Mouse (Mus musculus) frontal cortex, adult (tissue): Measurements from ENCODE around the gene Sh2b2.

Source experiments
- ATAC-seq: cut with Nextera tagmentation; 2 replicates; pipeline ENCODE4 v1.9.2; 2017; ENCODE audit warnings: mild to moderate bottlenecking, moderate library complexity, mixed read lengths; ENCODE audit not compliant: low TSS enrichment

The Sh2b2 gene

DNA sequence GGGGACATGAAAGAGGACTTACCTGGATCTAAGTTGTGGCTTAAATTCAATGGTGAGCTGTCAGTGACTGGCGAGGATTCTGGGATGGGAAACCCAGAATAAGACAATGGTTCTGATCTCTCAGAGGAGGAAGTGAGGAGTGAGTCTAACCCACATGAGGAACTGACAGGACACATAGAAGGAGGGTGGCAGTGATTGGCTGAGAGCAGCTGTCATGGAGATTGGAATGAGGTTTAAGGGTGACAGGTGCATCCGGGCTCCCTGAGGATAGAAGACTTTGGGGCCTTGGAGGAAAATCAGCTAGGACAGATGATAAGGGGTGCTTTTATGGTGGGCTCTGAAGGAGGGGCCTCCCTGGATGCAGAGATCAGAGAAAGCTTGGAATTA, at the start of gene Sh2b2:
TSS of gene Sh2b2 (minus strand) at position 105 of the 387 bp plus-strand sequence.
- ATAC-seq: no peak

DNA sequence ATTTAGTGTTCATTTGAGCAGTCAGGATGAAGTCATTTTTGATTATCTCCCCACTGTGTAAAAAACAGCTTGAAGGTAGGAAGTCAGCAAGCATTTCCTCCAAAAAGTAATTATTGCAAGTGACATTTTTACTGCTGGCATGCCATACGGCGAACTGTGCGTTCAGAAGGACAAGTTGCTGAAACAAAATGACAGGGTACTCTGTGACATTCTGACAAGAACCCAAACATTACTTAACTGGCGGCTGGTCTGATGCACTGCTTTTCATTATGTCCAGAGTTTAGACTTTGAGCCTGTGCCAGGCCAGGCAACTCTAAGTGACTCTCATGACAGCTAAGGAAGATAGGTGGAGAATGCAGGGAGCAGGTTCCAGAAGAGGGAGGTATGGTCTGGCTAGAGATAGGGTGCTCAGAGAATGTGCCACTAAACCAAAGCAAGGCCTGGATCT, 46.6 kb upstream of the Sh2b2 start:
- ATAC-seq: no peak

DNA sequence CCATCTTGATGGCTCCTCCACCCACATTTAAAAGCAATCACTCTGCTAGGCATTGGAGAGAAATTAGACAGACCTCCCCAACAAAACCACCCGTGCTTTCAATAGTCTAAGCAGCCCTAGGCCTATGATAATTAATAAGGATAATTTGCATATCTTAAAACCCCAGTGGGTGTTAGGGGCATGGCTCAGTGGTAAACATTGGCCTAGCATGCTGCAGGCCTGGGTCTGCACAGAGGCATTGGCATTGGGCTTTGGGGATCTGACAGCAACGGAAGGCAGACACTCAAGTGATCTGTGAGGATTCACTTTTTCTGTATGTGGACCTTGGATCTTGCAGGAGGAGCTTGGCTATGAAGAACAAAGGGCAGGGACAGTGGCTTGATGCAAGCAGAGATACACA, 46.0 kb upstream of the Sh2b2 start:
- ATAC-seq: no peak

DNA sequence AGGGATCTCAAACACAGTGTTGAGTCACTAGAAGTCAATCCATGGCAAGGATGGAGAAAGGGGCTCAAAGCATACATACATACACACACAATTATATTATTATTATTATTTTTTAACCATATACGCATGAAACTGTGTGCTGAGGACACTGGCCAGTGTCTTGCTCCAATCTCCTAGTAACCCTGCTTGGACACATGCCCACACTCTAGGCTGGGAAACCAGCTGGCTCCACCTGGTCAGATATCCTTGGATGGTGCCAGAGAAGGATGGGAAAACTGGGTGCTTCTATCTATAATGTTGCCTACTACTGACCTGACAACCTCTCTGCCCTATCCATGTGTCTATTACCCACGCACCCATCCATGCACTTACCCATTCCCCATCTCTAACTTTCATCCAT, 45.2 kb upstream of the Sh2b2 start:
- no peak for ATAC-seq

DNA sequence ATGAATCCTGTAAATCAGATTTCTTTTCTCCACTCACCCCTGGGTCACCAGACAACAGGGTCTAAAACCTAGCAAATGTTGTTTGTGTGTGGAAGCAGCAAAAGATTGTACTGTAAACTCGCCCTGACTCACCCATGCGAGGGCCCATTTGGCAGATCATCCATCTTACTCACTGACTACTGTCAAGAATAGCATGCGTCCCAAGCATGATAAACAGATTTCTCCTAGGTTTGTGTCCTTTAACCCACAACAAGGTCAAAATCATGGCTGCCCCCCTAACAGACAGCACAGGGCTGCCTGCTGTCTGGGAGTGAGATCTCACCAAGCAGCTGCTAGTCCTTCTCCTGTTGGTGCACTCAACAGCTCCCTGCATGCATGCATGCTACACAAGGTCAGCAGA, 43.4 kb upstream of the Sh2b2 start:
- ATAC-seq: no peak

DNA sequence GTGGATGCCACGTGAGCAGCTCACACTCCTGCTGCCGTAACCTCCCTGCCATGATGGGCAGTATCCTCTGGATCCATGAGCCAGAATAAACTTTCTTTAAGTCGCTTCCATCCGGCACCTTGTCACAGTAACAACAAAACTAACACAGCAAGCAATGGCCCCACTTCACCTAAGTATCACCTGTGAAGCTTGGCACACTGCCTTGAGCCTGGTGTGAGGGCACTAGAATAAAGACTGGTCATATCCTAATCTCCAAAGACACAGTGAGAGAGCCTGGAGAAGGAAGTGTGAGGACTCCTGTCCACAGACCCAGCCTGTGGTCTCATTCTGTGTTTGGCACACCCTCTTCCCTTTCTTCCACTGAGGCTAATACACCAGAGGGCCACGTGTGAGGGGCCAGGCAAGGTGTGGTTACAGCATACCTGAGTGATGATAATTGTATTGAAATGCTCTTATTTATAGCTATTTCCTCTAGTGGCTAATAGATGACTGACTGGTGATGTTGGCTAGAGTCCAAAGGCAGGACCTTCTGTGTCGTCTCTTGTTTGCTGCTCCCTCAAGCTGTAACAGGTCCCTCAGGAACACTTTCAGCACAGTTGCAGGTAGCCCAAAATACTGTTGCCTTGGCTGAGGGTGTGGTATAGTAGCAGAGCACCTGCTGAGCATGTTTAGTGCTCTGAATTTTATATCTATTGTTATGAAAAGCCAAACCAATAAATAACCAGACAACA, 42.2 kb upstream of the Sh2b2 start:
- no peak for ATAC-seq

DNA sequence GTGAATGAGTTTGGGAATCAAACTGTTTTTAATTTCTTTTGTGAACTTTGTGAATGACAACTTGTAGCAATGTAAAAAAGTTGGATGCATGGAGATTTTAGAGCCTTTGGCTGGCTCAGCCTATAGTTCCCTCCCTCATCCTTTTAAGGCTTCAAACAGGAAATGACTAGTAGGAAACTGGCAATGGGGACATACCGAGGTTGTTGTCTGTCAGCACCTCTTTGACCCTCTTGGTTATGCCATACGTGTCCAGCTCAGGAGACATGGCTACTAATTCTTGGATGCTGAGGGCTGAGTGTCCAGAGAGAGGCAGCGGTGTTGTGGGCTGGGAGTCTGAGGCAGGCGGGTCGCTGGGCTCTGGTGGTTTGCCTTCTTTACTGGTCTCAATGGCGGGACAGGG, 40.2 kb upstream of the Sh2b2 start:
- no peak for ATAC-seq

DNA sequence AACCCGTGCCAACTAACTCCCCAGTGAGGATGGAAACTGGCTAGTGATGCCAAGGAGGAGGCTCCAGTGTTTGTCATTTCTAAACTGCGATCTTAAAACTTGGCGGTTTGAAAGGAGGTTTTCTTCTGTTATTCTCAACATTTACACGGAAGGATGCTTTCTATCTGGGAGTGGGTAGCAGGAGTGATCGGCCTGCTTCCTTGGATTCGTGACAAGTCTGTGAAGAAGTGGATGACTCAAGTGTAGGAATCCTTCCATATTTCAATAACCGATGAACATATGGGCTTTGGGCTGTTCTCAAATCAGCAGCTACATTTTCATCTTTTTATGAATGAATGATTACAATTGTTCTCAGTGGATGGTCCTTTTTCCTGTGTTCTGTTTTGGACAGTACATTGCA, 38.8 kb upstream of the Sh2b2 start:
- peak; percentile 45; the same call in 1 of the 2 replicates for ATAC-seq

DNA sequence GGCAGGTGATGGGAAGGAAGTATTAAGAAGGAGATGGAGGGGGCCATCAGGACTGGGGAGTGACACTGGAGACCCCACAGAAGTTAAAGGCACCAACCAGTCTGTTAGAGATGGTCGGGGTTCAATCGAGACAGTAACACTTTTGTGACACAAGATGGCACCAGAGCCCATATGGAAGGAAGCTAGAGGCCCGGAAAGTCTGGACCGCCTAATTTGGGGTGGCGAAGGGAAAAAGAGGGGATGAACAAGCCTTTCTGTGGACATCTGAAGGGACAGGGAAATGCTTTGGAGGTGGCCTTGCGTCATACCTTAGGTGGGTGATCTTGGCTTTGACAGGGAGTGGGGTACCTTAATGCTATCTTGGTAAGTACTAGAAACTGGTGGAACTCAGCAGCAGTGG, 35.0 kb upstream of the Sh2b2 start:
- ATAC-seq: no peak

DNA sequence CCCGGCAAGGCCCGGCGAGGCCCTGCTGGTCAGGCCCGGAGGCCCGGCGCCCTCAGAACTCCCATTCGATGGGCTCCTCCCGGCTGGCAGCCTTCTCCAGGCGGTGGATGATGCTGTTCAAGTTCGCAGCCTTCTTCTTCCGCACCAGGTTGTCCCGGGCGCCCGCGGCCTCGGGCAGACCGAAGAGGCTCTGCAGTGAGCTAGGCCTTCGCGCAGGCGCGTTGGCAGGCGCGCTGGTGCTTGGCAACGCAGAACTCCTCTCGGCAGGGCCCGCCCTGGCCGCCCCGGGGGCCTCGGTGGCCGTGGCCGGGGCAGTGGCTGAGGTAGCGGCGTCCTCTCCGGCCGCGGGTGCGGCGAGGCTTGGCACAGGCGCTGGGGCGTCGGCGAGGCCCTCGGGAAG, 28.4 kb upstream of the Sh2b2 start:
- no peak for ATAC-seq

DNA sequence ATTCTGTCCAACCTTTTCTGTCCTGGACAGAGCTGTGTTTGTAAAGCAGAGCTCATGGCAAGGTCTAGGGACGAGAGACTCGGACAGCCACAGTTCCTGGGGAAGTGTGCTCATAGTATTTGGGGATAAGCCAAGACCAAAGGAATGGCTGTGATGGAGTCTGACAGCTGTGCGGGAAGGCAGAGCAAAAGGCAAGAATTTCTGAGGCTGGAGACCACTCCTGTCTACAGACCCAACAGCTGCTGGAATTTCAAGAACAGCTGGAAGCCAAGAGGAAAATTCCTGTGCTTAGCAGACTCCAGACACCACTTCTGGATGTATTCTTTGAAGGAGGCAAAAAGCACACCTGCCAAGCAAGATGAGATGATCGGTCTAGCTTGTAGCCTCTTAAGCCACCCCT, 23.6 kb upstream of the Sh2b2 start:
- ATAC-seq: no peak

DNA sequence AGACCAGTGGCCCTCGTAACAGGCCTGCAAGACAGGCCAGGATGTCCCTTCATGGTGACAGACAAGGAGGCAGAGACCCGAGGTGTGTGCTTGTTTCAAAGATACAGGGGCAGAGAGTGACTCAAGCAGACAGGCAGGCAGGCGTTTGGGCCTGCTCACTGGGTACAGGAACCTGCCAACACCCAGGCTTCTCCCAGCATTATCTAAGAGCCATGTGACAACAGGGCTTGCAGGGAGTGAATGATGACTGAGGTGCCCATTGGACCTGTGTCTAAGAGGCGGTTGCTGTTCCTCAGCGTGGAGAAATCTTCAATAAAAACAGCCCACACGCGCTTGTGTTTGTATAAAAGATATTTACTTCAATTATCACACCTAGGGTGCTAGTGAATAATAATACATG, 19.7 kb upstream of the Sh2b2 start:
- 0 out of 2 replicates have a peak, but pooled peaks have one; percentile 24 for ATAC-seq

DNA sequence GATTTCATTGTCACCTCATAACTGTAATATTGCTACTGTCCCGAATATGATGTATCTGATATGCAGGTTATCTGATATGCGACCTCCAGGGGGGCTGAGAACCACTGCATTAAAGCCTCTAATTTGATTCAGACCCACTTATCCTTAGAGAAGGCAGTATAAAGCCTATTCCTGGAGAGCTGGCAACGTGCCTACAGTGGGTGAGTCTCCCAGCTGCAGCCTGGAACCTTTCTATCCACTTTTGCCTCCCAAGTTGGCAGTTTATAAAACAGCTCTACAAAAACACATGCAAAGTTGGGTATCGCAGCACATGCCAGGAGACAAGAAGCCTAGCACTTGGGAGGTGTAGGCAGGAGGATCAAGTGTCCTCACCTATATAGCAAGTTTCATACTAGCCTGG, 17.0 kb upstream of the Sh2b2 start:
- ATAC-seq: 0 out of 2 replicates have a peak, but pooled peaks have one; percentile 18

DNA sequence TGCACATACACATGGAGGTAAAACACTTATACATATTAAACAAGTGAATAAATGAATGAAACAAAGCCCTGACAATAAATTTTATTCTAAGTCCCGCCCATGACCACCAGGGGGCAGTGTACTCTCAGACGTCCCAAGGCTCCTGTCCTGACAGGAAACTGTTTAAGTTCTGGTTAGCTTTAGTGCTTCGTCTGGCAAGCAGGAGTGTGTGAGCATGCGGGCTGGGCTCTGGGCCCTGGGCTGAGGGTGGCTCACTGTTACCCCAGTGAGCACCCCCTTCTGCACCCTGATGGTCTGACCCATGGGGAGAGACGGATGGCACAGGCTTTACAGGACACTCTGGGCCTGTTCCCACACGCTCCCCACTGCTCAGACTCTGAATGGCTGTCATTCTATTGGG, 12.6 kb upstream of the Sh2b2 start:
- ATAC-seq: peak; percentile 47; the same call in 1 of the 2 replicates

DNA sequence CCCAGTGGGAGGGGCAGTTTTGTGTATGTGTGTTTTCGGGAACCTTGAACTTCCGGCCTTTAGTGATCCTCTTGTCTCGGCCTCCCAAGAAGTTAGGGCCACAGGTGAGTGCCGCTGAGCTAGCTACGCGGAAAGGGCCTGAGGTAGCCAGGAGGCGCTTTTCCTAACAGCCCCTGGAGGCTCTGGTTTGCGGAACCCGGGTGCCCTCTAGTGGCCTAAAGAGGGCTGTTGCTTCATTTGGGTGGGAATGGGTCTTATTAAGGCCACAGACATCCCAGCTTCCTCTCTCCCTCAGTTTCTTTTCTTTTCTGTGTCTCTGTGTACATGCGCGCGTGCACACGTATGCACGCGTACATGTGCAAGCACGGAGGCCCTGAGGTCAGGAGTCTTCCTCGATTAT, 6.5 kb upstream of the Sh2b2 start:
- peak; percentile 89; the same call in 1 of the 2 replicates for ATAC-seq

DNA sequence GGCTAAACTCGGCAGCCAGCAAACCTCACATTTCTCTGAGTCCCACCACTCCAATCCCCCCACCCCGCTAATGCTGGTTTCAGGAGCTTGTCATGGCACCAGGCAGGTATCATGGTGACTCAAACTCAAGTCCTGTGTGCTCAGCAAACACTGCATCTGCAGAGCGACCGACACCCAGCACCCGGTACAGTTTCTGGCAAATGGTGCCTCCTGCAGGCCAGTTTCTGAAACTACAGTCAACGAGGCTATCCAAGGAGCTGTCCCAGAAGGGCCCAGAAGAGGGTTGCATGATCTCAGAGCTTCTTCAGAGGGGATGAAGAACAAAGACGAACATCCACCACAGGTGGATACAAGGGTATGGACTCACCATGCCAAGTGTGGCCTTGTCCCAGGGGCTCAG, 4.6 kb upstream of the Sh2b2 start:
- ATAC-seq: 0 out of 2 replicates have a peak, but pooled peaks have one; percentile 20

DNA sequence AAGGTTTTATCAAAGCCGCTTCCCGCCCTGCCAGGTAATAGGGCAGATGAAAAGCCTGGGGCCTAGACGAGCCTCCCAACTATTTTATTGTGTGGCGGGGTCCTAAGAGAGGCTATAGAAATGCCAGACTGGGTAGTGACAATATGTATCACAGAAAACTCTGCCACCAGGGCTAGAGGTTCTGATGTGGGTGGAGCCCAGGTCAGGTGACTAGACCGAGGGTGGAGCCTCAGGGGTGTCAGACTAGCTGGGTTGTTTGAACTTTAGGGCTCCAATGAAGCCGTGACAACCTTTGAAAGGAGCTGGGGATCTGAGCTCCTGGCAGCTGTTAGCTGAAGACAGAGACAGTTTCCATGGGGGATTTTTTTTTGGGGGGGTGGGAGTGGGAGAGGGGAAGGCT, 2.1 kb upstream of the Sh2b2 start:
- ATAC-seq: no peak

DNA sequence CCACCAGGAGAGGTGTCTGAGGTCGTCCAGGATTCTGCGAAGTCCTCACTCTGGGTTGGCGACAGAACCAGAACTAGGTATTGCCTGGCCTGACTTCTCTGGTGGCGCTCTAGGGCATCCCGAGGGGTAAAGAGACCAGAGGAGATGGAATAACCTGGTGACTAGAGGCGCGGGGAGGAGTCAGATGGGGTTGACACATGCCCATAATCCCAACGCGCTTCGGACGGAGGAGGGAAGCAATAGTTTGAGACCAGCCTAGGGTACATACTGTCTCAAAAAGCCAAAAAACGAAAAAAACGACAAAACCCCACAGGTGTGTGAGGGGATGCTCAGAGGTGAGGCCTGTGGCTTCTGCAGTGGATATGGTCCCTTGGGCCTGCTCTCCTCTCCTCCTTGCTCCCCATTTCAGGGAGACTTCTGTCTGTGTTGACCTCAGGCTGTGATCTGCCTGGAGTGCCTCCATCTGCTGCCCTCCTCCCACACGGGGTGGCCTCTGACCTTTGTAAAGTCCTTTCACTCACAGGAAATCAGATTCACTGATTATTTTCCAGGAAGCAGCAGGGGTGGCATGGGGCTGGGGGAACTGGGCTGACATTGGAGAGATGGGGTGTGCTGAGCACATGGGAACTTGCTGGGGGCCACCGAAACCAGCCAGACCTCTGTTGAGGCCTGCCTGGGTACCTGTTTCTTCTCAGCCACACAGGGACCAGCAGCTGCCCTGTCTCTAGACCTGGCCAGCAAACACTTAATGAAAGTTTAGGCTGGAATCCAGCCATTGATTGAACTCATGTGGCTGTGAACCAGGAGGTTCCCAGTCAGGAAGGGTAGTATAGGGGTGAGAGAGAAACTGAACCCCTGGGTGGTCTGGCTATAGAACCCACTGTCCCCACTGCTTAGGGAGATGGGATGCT, 560 bp downstream of the Sh2b2 start:
- ATAC-seq: no peak; the same call in 1 of the 2 replicates

DNA sequence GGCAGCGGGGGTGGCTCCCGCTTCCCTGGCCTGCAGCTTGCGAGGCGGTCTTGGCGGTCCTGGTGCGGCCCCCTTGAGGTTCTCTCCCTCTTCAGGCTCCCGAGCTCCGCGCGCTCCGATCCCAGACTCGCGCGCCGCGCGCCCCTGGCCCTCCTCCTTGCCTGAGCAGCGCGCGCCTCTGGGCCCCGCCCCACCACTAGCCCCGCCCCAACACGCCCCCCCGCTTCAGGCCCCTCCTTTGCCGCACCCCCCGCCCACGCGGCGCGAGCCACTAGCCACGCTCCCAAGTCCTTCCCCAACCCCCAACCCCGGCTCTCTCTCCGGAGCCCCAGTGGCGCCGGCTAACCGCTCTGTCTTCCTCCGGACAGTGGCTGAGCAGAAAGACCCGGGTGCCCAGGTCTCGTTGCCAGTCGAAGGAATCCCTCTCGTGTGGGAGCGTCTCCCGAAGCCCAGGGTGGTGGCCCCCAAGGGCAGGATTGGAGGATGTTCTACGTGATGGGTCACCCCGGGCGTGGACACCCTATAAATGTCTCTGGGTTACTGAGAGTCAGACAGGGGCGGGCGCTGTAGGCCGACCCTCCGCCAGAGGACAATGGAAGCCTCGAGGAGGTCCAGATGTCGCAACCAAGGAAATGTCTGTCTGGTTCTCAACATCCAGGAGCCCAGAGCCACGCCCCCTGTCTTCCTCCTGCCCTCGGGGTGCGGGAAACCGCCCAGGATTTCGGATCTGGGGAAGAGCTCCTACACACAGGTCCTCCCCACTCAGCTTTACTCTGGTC, 1.4 kb downstream of the Sh2b2 start:
- ATAC-seq: peak; percentile 79

DNA sequence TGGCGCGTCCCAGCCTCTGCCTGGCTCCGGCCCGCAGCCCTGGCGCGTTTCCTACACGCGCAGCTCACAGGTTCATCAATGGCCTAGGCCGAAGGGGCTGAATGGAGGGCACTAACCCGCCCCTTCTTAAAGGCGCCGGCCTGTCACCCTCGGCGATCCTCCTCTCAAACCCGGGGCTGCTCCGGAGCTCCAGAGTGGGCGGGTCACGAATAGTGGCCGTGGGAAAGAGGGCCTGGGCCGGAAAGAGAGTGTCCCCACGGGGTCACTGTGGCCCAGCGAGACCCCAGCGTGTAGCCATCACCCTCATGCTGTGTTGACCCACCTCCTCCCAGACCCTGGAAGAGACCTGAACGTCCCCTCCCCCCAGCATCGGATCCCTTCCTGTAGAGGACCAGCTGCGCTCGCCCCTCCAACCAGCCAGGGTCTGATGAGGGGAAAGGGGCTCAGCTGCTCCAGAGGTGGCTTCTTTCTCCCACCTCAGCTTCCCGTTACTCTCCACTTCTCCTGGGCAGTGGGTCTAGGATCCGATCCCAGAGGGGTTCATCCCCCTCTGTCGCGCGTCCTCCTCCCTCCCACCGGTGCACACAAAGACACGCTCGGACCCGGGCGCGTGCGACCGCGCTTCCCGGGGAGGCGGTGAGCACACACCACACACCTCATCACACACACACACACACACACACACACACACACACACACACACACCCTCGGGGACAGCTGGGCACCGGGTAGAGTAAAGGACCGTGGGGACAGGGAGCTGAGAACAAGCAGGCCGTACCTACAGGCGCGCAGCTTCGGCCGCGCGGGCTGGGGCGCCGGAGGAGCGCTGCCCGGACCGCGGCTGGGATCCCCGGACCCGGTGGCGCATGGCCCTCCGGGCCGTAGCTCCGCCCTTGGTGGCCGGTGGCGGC, 2.2 kb downstream of the Sh2b2 start:
- ATAC-seq: peak; percentile 63; the same call in 1 of the 2 replicates

DNA sequence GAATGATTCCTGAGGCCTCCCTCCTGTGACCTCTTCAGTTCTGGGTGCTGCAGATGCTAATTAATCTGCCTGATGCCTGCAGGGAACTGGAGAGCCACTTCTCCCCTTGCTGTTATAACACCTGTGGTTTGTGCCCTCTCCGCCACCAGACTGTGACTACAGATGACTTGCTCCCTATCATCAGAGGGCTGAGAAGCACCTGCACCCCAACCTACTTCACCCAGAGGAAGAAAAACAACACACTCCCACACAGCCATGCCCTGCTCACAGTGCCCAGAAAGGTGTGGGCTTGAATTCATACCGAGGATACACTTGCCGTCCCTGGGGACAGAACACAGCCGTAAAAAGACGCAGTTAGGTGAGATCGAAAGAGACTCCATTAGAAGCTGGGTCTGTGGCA, 5.2 kb downstream of the Sh2b2 start:
- no peak for ATAC-seq
